Comparison of ENCODE assay signal across 10 mouse cellular contexts in the genomic region with DNA sequence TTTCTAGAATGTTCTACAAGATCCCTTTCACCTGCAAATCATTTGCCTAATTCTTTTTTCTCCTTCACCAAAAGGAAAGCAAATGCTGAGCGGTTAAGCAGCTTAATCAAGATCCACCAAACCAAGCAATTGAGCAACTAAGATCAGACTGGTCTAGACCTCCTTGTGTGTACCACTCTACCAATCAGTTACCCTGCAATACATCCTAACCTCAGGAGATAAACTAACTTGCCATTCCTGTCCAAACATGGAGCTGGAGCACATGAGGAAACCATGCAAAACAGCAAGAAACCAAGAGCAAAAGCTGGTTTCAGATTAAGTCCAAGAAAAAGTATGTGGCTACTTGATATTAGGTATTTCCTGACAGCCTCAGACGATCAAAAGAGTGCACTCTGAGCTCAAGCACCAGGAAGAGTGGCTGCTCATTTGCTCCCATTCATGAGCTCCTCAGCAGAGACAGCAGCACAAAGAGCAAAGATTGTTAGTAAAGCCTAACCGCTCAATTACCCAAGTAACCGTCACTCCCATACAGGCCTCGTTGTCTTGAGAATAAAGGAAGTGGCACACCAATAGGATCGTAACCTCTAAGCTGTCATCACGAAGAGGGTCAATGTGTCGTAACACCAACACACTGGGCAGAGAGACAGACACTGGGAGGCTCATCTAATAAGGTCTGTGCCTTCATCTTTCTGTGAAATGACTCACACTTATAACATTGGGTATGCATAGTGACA.
A peak's percentile ranks its signal among the peaks of the same experiment; 100 is the strongest.
DNase-seq lines count a peak whose midpoint lies in the region; ATAC-seq lines count a peak whose summit lies in the region.
"Had no signal": no experiment of that assay in that cellular context is flagged by ENCODE, and none has a peak within 500 bp of the region (broad histone marks: within the 10 kb centered on the region; RNA-seq: fewer than 3 reads in every experiment).

No protein-coding gene starts in this region.

- no peaks in the 10 kb centered on the region for H3K36me3 ChIP-seq in liver, embryonic 15.5 days (replicated peaks)
- H3K36me3 ChIP-seq in liver, embryonic 12.5 days: no peaks in the 10 kb centered on the region
- no peaks in the 10 kb centered on the region for H3K36me3 ChIP-seq in hindbrain, embryonic 16.5 days (ENCODE audit: control insufficient read depth, insufficient read depth, low read length)
- no peaks in the 10 kb centered on the region for H3K36me3 ChIP-seq in neural tube, embryonic 14.5 days (ENCODE audit: control insufficient read depth, insufficient read depth, low read length)
- H3K36me3 ChIP-seq: stomach, embryonic 15.5 days had no signal

- H3K4me2 ChIP-seq in liver, embryonic 15.5 days: no peak overlapping the region
- no peak overlapping the region for H3K4me2 ChIP-seq in liver, embryonic 12.5 days
- H3K4me2 ChIP-seq in hindbrain, embryonic 16.5 days (ENCODE audit: low read length): no peak overlapping the region
- H3K4me2 ChIP-seq in neural tube, embryonic 14.5 days (ENCODE audit: low read depth, low read length): no peak overlapping the region
- H3K4me2 ChIP-seq: stomach, embryonic 15.5 days had no signal

- peak; percentile 11 for DNase-seq in fibroblast of lung, adult 2 months (ENCODE audit: low read depth)
- DNase-seq in heart, postnatal 36 days: no peak
- DNase-seq in adrenal gland, postnatal 10 days: no peak
- DNase-seq in urinary bladder, postnatal 4 days (ENCODE audit: low spot score in 2 of 2): no peak
- DNase-seq: cerebellum, adult 2 months had no signal

- ATAC-seq in liver, embryonic 15.5 days (ENCODE audit: insufficient read depth): peak; percentile 49
- ATAC-seq in liver, embryonic 12.5 days: no peak
- ATAC-seq in hindbrain, embryonic 16.5 days: peak; percentile 27; the same call in 1 of the 2 replicates
- ATAC-seq in neural tube, embryonic 14.5 days (ENCODE audit: low read depth): peak; percentile 17; the same call in 1 of the 2 replicates

- no peaks in the 10 kb centered on the region for H3K27me3 ChIP-seq in liver, embryonic 15.5 days
- H3K27me3 ChIP-seq in liver, embryonic 12.5 days (replicated peaks): no peaks in the 10 kb centered on the region
- no peaks in the 10 kb centered on the region for H3K27me3 ChIP-seq in hindbrain, embryonic 16.5 days (replicated peaks; ENCODE audit: control insufficient read depth, insufficient read depth, low read length)
- no peaks in the 10 kb centered on the region for H3K27me3 ChIP-seq in neural tube, embryonic 14.5 days (ENCODE audit: control insufficient read depth, insufficient read depth, low read length)
- H3K27me3 ChIP-seq: stomach, embryonic 15.5 days had no signal

- no peaks in the 10 kb centered on the region for H3K4me1 ChIP-seq in liver, embryonic 15.5 days (replicated peaks)
- H3K4me1 ChIP-seq in liver, embryonic 12.5 days: no peaks in the 10 kb centered on the region
- H3K4me1 ChIP-seq in hindbrain, embryonic 16.5 days (ENCODE audit: control insufficient read depth, insufficient read depth, low read depth, low read length): no peaks in the 10 kb centered on the region
- no peaks in the 10 kb centered on the region for H3K4me1 ChIP-seq in neural tube, embryonic 14.5 days (ENCODE audit: control insufficient read depth, insufficient read depth, low read length)
- H3K4me1 ChIP-seq: stomach, embryonic 15.5 days had no signal

- intact Hi-C loops in heart, postnatal 36 days (cut with DNase I): no loop called here

- peak overlapping the region; percentile 38; the same call in 1 of the 2 replicates for H3K27ac ChIP-seq in liver, embryonic 15.5 days (replicated peaks)
- H3K27ac ChIP-seq in liver, embryonic 12.5 days: no peak overlapping the region
- H3K27ac ChIP-seq in hindbrain, embryonic 16.5 days (ENCODE audit: low read depth, low read length): no peak overlapping the region
- H3K27ac ChIP-seq in neural tube, embryonic 14.5 days (ENCODE audit: low read depth, low read length): no peak overlapping the region
- H3K27ac ChIP-seq: stomach, embryonic 15.5 days had no signal

- H3K9me3 ChIP-seq in liver, embryonic 15.5 days (replicated peaks): no peaks in the 10 kb centered on the region
- no peaks in the 10 kb centered on the region for H3K9me3 ChIP-seq in liver, embryonic 12.5 days (replicated peaks)
- H3K9me3 ChIP-seq in hindbrain, embryonic 16.5 days (ENCODE audit: control insufficient read depth, low read length): no peaks in the 10 kb centered on the region
- no peaks in the 10 kb centered on the region for H3K9me3 ChIP-seq in neural tube, embryonic 14.5 days (ENCODE audit: control insufficient read depth, low read length)
- H3K9me3 ChIP-seq: stomach, embryonic 15.5 days had no signal

- no peak overlapping the region for H3K9ac ChIP-seq in liver, embryonic 15.5 days
- no peak overlapping the region for H3K9ac ChIP-seq in liver, embryonic 12.5 days
- no peak overlapping the region for H3K9ac ChIP-seq in hindbrain, embryonic 16.5 days (ENCODE audit: low read depth, low read length)
- H3K9ac ChIP-seq in neural tube, embryonic 14.5 days (replicated peaks; ENCODE audit: low read depth, low read length): no peak overlapping the region
- H3K9ac ChIP-seq: stomach, embryonic 15.5 days had no signal

- WGBS in liver, embryonic 15.5 days (ENCODE audit: insufficient replicate concordance): 45% methylated on average over 8 of the region's 8 CpGs
- WGBS in liver, embryonic 12.5 days (ENCODE audit: insufficient replicate concordance): 51% methylated on average over 8 of the region's 8 CpGs
- WGBS in hindbrain, embryonic 16.5 days: 22% methylated on average over 8 of the region's 8 CpGs
- 21% methylated on average over 8 of the region's 8 CpGs for WGBS in neural tube, embryonic 14.5 days

- no peak overlapping the region for H3K4me3 ChIP-seq in liver, embryonic 15.5 days (replicated peaks)
- no peak overlapping the region for H3K4me3 ChIP-seq in liver, embryonic 12.5 days
- H3K4me3 ChIP-seq in hindbrain, embryonic 16.5 days (ENCODE audit: low read length): no peak overlapping the region
- no peak overlapping the region for H3K4me3 ChIP-seq in neural tube, embryonic 14.5 days (ENCODE audit: low read depth, low read length)
- H3K4me3 ChIP-seq: stomach, embryonic 15.5 days had no signal
